Mouse (Mus musculus) G1E (cell line): Measurements from ENCODE around the gene Il11ra1. TPM values are rescaled to one million over a fixed set of nuclear protein-coding genes. Genes with fewer than 3 reads are reported as not detected.
"Not testable (repeated sequence)": the region's sequence is repeated elsewhere in the genome, so short reads cannot be mapped to it uniquely, and the experiment has no call there.

ENCODE experiments used
- ATAC-seq: 2 replicates; pipeline ENCODE4 v1.8.0; 2016; ENCODE audit warnings: mild to moderate bottlenecking; ENCODE audit not compliant: insufficient number of reproducible peaks, poor library complexity, low FRiP score, severe bottlenecking; ENCODE audit errors: extremely low read depth
- DNase-seq: peaks from one replicate; pipeline ENCODE4 v3.0.0; 2012; ENCODE audit warnings: low spot score
- H3K27me3 ChIP-seq: 2 replicates; pipeline ENCODE4 v1.6.1; 2012; ENCODE audit warnings: mild to moderate bottlenecking, low read length, inconsistent platforms; ENCODE audit not compliant: insufficient read depth
- H3K36me3 ChIP-seq: replicated peaks from 2 replicates; pipeline ENCODE3; 2012; ENCODE audit warnings: mild to moderate bottlenecking, inconsistent platforms
- H3K4me1 ChIP-seq: 2 replicates; pipeline ENCODE4 v1.6.1; 2012; ENCODE audit warnings: low read depth, low read length, inconsistent platforms, mixed read lengths; ENCODE audit not compliant: insufficient read depth
- H3K4me3 ChIP-seq: 2 replicates; pipeline ENCODE4 v1.5.1; 2012; ENCODE audit warnings: low read depth, mild to moderate bottlenecking, inconsistent platforms, low read length, moderate library complexity, mixed read lengths
- H3K9me3 ChIP-seq: replicated peaks from 2 replicates; pipeline ENCODE4 v1.6.1; 2012; ENCODE audit warnings: inconsistent platforms
- polyA plus RNA-seq: library from polyadenylated mRNA; stranded (reverse); fragments of >175 nt; gene quantifications from 2 replicates; pipeline ENCODE4 v1.2.3, GENCODE M21; 2012
- total RNA-seq, 2 experiments: library from RNA; stranded (forward) in 1 of 2; stranded (reverse) in 1 of 2; fragments of 200-1000 nt in 1 of 2; fragments of >200 nt in 1 of 2; fragmentation: Nextera tagmentation in 1 of 2; gene quantifications; 2 replicates each; pipeline ENCODE4 v1.2.3; 2014 to 2017

Il11ra1 gene
- total and polyA plus RNA-seq, 3 experiments = 3.4 to 18.5 (median 4.6) TPM

GRCm38 (mm10) chr4:41774506-41774905, 74.7 kb downstream of the Il11ra1 start:
- H3K4me3 ChIP-seq, H3K9me3 ChIP-seq, H3K27me3 ChIP-seq, DNase-seq, H3K4me1 ChIP-seq, ATAC-seq, H3K36me3 ChIP-seq: not testable (repeated sequence)

- not testable (repeated sequence) for DNase-seq, H3K27me3 ChIP-seq, ATAC-seq, H3K9me3 ChIP-seq, H3K4me3 ChIP-seq, H3K4me1 ChIP-seq, H3K36me3 ChIP-seq
Measured at GRCm38 (mm10) chr4:41775840-41776239, 76.1 kb downstream of the Il11ra1 start.

- ATAC-seq, H3K9me3 ChIP-seq, H3K4me3 ChIP-seq, DNase-seq, H3K27me3 ChIP-seq, H3K4me1 ChIP-seq, H3K36me3 ChIP-seq: not testable (repeated sequence)
Measured at GRCm38 (mm10) chr4:41781271-41781670, 81.5 kb downstream of the Il11ra1 start.

GRCm38 (mm10) chr4:41781748-41782485, 82.1 kb downstream of the Il11ra1 start:
- ATAC-seq, H3K36me3 ChIP-seq, H3K4me1 ChIP-seq, H3K27me3 ChIP-seq, H3K4me3 ChIP-seq, H3K9me3 ChIP-seq, DNase-seq: not testable (repeated sequence)

GRCm38 (mm10) chr4:41782711-41783110, 82.9 kb downstream of the Il11ra1 start:
- H3K27me3 ChIP-seq, H3K4me3 ChIP-seq, H3K36me3 ChIP-seq, ATAC-seq, H3K9me3 ChIP-seq, DNase-seq, H3K4me1 ChIP-seq: not testable (repeated sequence)

- not testable (repeated sequence) for H3K4me1 ChIP-seq, H3K36me3 ChIP-seq, H3K4me3 ChIP-seq, ATAC-seq, H3K27me3 ChIP-seq, DNase-seq, H3K9me3 ChIP-seq
Measured at GRCm38 (mm10) chr4:41783197-41783596, 83.4 kb downstream of the Il11ra1 start.

Other genes starting within 250 kb of the Il11ra1 start
- gene Kif24, start 235.1 kb upstream of the Il11ra1 start, total RNA-seq (2014; fragmentation: Nextera tagmentation) = 47.8 and 68.0 TPM in 2 replicates
- gene Kif24, start 235.1 kb upstream of the Il11ra1 start, total RNA-seq (2017) = 16.8 and 21.6 TPM in 2 replicates
- 5.6 and 7.0 TPM in 2 replicates for gene Kif24, start 235.1 kb upstream of the Il11ra1 start, polyA plus RNA-seq
- 22.5 and 26.6 TPM in 2 replicates for gene Nudt2, start 234.8 kb upstream of the Il11ra1 start, total RNA-seq (2014; fragmentation: Nextera tagmentation)
- gene Nudt2, start 234.8 kb upstream of the Il11ra1 start, total RNA-seq (2017) = 62.3 and 72.7 TPM in 2 replicates
- 5.9 and 12.4 TPM in 2 replicates for gene Nudt2, start 234.8 kb upstream of the Il11ra1 start, polyA plus RNA-seq
- 4.3 and 4.4 TPM in 2 replicates for gene AI464131, start 196.9 kb upstream of the Il11ra1 start, total RNA-seq (2014; fragmentation: Nextera tagmentation)
- 7.0 and 7.3 TPM in 2 replicates for gene AI464131, start 196.9 kb upstream of the Il11ra1 start, total RNA-seq (2017)
- 2.2 and 3.1 TPM in 2 replicates for gene AI464131, start 196.9 kb upstream of the Il11ra1 start, polyA plus RNA-seq
- gene 1110017D15Rik, start 182.7 kb upstream of the Il11ra1 start, total RNA-seq (2014; fragmentation: Nextera tagmentation) = 7.3 and 10.5 TPM in 2 replicates
- gene 1110017D15Rik, start 182.7 kb upstream of the Il11ra1 start, total RNA-seq (2017) = 0.22 and 1.7 TPM in 2 replicates
- 0.08 TPM in 1 of 2 replicates, not detected in the other for gene 1110017D15Rik, start 182.7 kb upstream of the Il11ra1 start, polyA plus RNA-seq
- gene Fam219a, start 130.5 kb upstream of the Il11ra1 start, total RNA-seq (2014; fragmentation: Nextera tagmentation) = 2.5 and 2.9 TPM in 2 replicates
- 0.44 and 0.87 TPM in 2 replicates for gene Fam219a, start 130.5 kb upstream of the Il11ra1 start, total RNA-seq (2017)
- 2.5 and 2.6 TPM in 2 replicates for gene Fam219a, start 130.5 kb upstream of the Il11ra1 start, polyA plus RNA-seq
- gene Dnaic1, start 130.2 kb upstream of the Il11ra1 start, total RNA-seq (2014; fragmentation: Nextera tagmentation) = not detected in 2 replicates
- 0.23 TPM in 1 of 2 replicates, not detected in the other for gene Dnaic1, start 130.2 kb upstream of the Il11ra1 start, total RNA-seq (2017)
- gene Dnaic1, start 130.2 kb upstream of the Il11ra1 start, polyA plus RNA-seq = not detected in 2 replicates
- not detected in 2 replicates for gene Enho, start 59.7 kb upstream of the Il11ra1 start, total RNA-seq (2014; fragmentation: Nextera tagmentation)
- 0.22 TPM in 1 of 2 replicates, not detected in the other for gene Enho, start 59.7 kb upstream of the Il11ra1 start, total RNA-seq (2017)
- gene Enho, start 59.7 kb upstream of the Il11ra1 start, polyA plus RNA-seq = not detected in 2 replicates
- not detected in 2 replicates for gene Cntfr, start 2.9 kb upstream of the Il11ra1 start, total RNA-seq (2014; fragmentation: Nextera tagmentation)
- 0.33 TPM in 1 of 2 replicates, not detected in the other for gene Cntfr, start 2.9 kb upstream of the Il11ra1 start, total RNA-seq (2017)
- gene Cntfr, start 2.9 kb upstream of the Il11ra1 start, polyA plus RNA-seq = 1.7 and 2.2 TPM in 2 replicates
- 6.4 and 26.3 TPM in 2 replicates for gene Rpp25l, start 13.5 kb downstream of the Il11ra1 start, total RNA-seq (2014; fragmentation: Nextera tagmentation)
- 31.7 and 36.5 TPM in 2 replicates for gene Rpp25l, start 13.5 kb downstream of the Il11ra1 start, total RNA-seq (2017)
- 77.0 and 82.0 TPM in 2 replicates for gene Rpp25l, start 13.5 kb downstream of the Il11ra1 start, polyA plus RNA-seq
- gene Dctn3, start 23.2 kb downstream of the Il11ra1 start, total RNA-seq (2014; fragmentation: Nextera tagmentation) = 95.3 and 110 TPM in 2 replicates
- 133 and 178 TPM in 2 replicates for gene Dctn3, start 23.2 kb downstream of the Il11ra1 start, total RNA-seq (2017)
- 187 and 274 TPM in 2 replicates for gene Dctn3, start 23.2 kb downstream of the Il11ra1 start, polyA plus RNA-seq
- not detected in 2 replicates for gene Arid3c, start 31.2 kb downstream of the Il11ra1 start, total RNA-seq (2014; fragmentation: Nextera tagmentation)
- 0.12 TPM in 1 of 2 replicates, not detected in the other for gene Arid3c, start 31.2 kb downstream of the Il11ra1 start, total RNA-seq (2017)
- gene Arid3c, start 31.2 kb downstream of the Il11ra1 start, polyA plus RNA-seq = not detected in 2 replicates
- gene Galt, start 55.2 kb downstream of the Il11ra1 start, total RNA-seq (2014; fragmentation: Nextera tagmentation) = 43.9 and 58.2 TPM in 2 replicates
- 34.2 and 37.7 TPM in 2 replicates for gene Galt, start 55.2 kb downstream of the Il11ra1 start, total RNA-seq (2017)
- gene Galt, start 55.2 kb downstream of the Il11ra1 start, polyA plus RNA-seq = 41.0 and 52.4 TPM in 2 replicates
- gene Sigmar1, start 56.2 kb downstream of the Il11ra1 start, total RNA-seq (2014; fragmentation: Nextera tagmentation) = 53.4 and 57.8 TPM in 2 replicates
- gene Sigmar1, start 56.2 kb downstream of the Il11ra1 start, total RNA-seq (2017) = 36.0 and 39.1 TPM in 2 replicates
- 32.8 and 54.3 TPM in 2 replicates for gene Sigmar1, start 56.2 kb downstream of the Il11ra1 start, polyA plus RNA-seq
- gene Ccl27a, start 74.3 kb downstream of the Il11ra1 start, total RNA-seq (2014; fragmentation: Nextera tagmentation) = 2.3 TPM in 1 of 2 replicates, not detected in the other
- not detected in 2 replicates for gene Ccl27a, start 74.3 kb downstream of the Il11ra1 start, total RNA-seq (2017)
- gene Ccl27a, start 74.3 kb downstream of the Il11ra1 start, polyA plus RNA-seq = 1.2 TPM in 1 of 2 replicates, not detected in the other
- gene Gm21541, start 203.6 kb downstream of the Il11ra1 start, total RNA-seq (2014; fragmentation: Nextera tagmentation) = not detected in 2 replicates
- gene Gm21541, start 203.6 kb downstream of the Il11ra1 start, total RNA-seq (2017) = not detected in 2 replicates
- gene Gm21541, start 203.6 kb downstream of the Il11ra1 start, polyA plus RNA-seq = not detected in 2 replicates
- gene Gm20878, start 241.6 kb downstream of the Il11ra1 start, total RNA-seq (2014; fragmentation: Nextera tagmentation) = 0.98 TPM in 1 of 2 replicates, not detected in the other
- 0.44 TPM in 1 of 2 replicates, not detected in the other for gene Gm20878, start 241.6 kb downstream of the Il11ra1 start, total RNA-seq (2017)
- 0.43 TPM in 1 of 2 replicates, not detected in the other for gene Gm20878, start 241.6 kb downstream of the Il11ra1 start, polyA plus RNA-seq